Mouse (Mus musculus) stomach, embryonic 15.5 days (tissue): ENCODE results near the gene Polg. TPM values are rescaled to one million over a fixed set of nuclear protein-coding genes. Genes with fewer than 3 reads are reported as not detected.

Experiments used
- ATAC-seq: fragments of 200-750 bp; cut with Nextera tagmentation; 2 replicates; pipeline ENCODE4 v1.8.0; 2017; ENCODE audit warnings: low read depth, moderate number of reproducible peaks, moderate TSS enrichment; ENCODE audit not compliant: insufficient read depth, low FRiP score
- H3K27ac ChIP-seq: fragments of 300-500 bp; sonication (generic); 2 replicates; pipeline ENCODE4 v1.5.1; 2015; ENCODE audit warnings: mild to moderate bottlenecking, inconsistent platforms
- H3K27me3 ChIP-seq: fragments of 300-500 bp; sonication (generic); replicated peaks from 2 replicates; pipeline ENCODE4 v1.6.1; 2015; ENCODE audit warnings: inconsistent platforms
- H3K36me3 ChIP-seq: fragments of 300-500 bp; sonication (generic); 2 replicates; pipeline ENCODE4 v1.6.1; 2015; ENCODE audit warnings: inconsistent platforms
- H3K4me1 ChIP-seq: fragments of 300-500 bp; sonication (generic); 2 replicates; pipeline ENCODE4 v1.6.1; 2015; ENCODE audit warnings: inconsistent platforms
- H3K4me2 ChIP-seq: fragments of 300-500 bp; sonication (generic); 2 replicates; pipeline ENCODE4 v1.6.1; 2015; ENCODE audit warnings: mild to moderate bottlenecking, inconsistent platforms
- H3K4me3 ChIP-seq: fragments of 300-500 bp; sonication (generic); replicated peaks from 2 replicates; pipeline ENCODE4 v1.5.1; 2015; ENCODE audit warnings: inconsistent platforms
- H3K9ac ChIP-seq: fragments of 300-500 bp; sonication (generic); 2 replicates; pipeline ENCODE4 v1.6.1; 2015; ENCODE audit warnings: inconsistent platforms
- H3K9me3 ChIP-seq: fragments of 300-500 bp; sonication (generic); 2 replicates; pipeline ENCODE4 v1.6.1; 2016; ENCODE audit warnings: inconsistent platforms
- WGBS: fragments of 180-500 bp; shearing (Covaris S2); methylation state at CpG from one replicate; pipeline ENCODE4 v1.1.7; 2015; 5-methylcytosine and 5-hydroxymethylcytosine counted together
- polyA plus RNA-seq: library from polyadenylated mRNA; unstranded; fragments of >200 nt; fragmentation: Nextera tagmentation; extraction: Ambion mirVana; gene quantifications from 2 replicates; pipeline ENCODE4 v1.2.1, GENCODE M21; 2015

Polg gene
- 32.9 and 36.4 TPM in 2 replicates for polyA plus RNA-seq

GRCm38 (mm10) chr7:79466053-79466901 lies at the start of gene Polg:
Gene Polg (minus strand): TSS chr7:79466362.
- peak; percentile 96 for ATAC-seq
- Histone ChIP-seq H3K9me3 (no peaks in the 10 kb centered on the region), H3K9ac (peak within 1 kb of the TSS; percentile 54), H3K4me1 (peaks cover 23% of the 10 kb centered on the region), H3K27ac (peak within 1 kb of the TSS; percentile 86), H3K36me3 (peaks cover 11% of the 10 kb centered on the region), H3K27me3 (no peaks in the 10 kb centered on the region), H3K4me3 (peak within 1 kb of the TSS; percentile 62), H3K4me2 (peak within 1 kb of the TSS; percentile 95)
- under 1% methylated on average over 71 of the region's 76 CpGs for WGBS

GRCm38 (mm10) chr7:79515861-79516260 lies 49.7 kb upstream of the Polg start:
- no peak overlapping the region for H3K27ac ChIP-seq
- ATAC-seq: no peak
- no peak overlapping the region for H3K9ac ChIP-seq
- peak overlapping the region; percentile 75 for H3K4me2 ChIP-seq
- WGBS: 45% methylated on average over 9 of the region's 9 CpGs
- no peaks in the 10 kb centered on the region for H3K9me3 ChIP-seq
- H3K4me3 ChIP-seq: peak overlapping the region; percentile 40
- H3K27me3 ChIP-seq: peaks cover 82% of the 10 kb centered on the region
- H3K4me1 ChIP-seq: peaks cover 13% of the 10 kb centered on the region
- H3K36me3 ChIP-seq: no peaks in the 10 kb centered on the region

GRCm38 (mm10) chr7:79515221-79515743 lies 49.1 kb upstream of the Polg start:
- no peak; the same call in 1 of the 2 replicates for ATAC-seq
- no peak overlapping the region for H3K9ac ChIP-seq
- no peak overlapping the region for H3K27ac ChIP-seq
- H3K4me1 ChIP-seq: peaks cover 12% of the 10 kb centered on the region
- H3K27me3 ChIP-seq: peaks cover 86% of the 10 kb centered on the region
- H3K4me3 ChIP-seq: peak overlapping the region; percentile 40
- no peaks in the 10 kb centered on the region for H3K9me3 ChIP-seq
- H3K4me2 ChIP-seq: peak overlapping the region; percentile 75
- H3K36me3 ChIP-seq: no peaks in the 10 kb centered on the region
- WGBS: 2% methylated on average over 57 of the region's 57 CpGs

GRCm38 (mm10) chr7:79514361-79514881 lies 48.3 kb upstream of the Polg start:
- 3% methylated on average over 20 of the region's 20 CpGs for WGBS
- no peak for ATAC-seq
- no peaks in the 10 kb centered on the region for H3K9me3 ChIP-seq
- no peaks in the 10 kb centered on the region for H3K36me3 ChIP-seq
- H3K4me2 ChIP-seq: no peak overlapping the region
- peaks cover 92% of the 10 kb centered on the region for H3K27me3 ChIP-seq
- no peak overlapping the region for H3K27ac ChIP-seq
- no peak overlapping the region for H3K4me3 ChIP-seq
- H3K4me1 ChIP-seq: peaks cover 7% of the 10 kb centered on the region
- no peak overlapping the region for H3K9ac ChIP-seq

GRCm38 (mm10) chr7:79513466-79513865 lies 47.3 kb upstream of the Polg start:
- H3K9me3 ChIP-seq: no peaks in the 10 kb centered on the region
- no peak overlapping the region for H3K4me3 ChIP-seq
- peaks cover 12% of the 10 kb centered on the region for H3K4me1 ChIP-seq
- H3K9ac ChIP-seq: no peak overlapping the region
- ATAC-seq: no peak
- no peak overlapping the region for H3K4me2 ChIP-seq
- no peak overlapping the region for H3K27ac ChIP-seq
- WGBS: 10% methylated on average over 2 of the region's 2 CpGs
- H3K27me3 ChIP-seq: peaks cover 96% of the 10 kb centered on the region
- H3K36me3 ChIP-seq: no peaks in the 10 kb centered on the region

GRCm38 (mm10) chr7:79512496-79512895 lies 46.3 kb upstream of the Polg start:
- 5% methylated on average over 4 of the region's 4 CpGs for WGBS
- no peak for ATAC-seq
- no peaks in the 10 kb centered on the region for H3K9me3 ChIP-seq
- no peak overlapping the region for H3K4me2 ChIP-seq
- peaks cover 14% of the 10 kb centered on the region for H3K4me1 ChIP-seq
- peaks cover 97% of the 10 kb centered on the region for H3K27me3 ChIP-seq
- no peak overlapping the region for H3K9ac ChIP-seq
- H3K4me3 ChIP-seq: no peak overlapping the region
- H3K27ac ChIP-seq: no peak overlapping the region
- H3K36me3 ChIP-seq: no peaks in the 10 kb centered on the region

GRCm38 (mm10) chr7:79511656-79512055 lies 45.5 kb upstream of the Polg start:
- WGBS: 10% methylated on average over 5 of the region's 5 CpGs
- Histone ChIP-seq H3K27me3 (peaks cover 98% of the 10 kb centered on the region), H3K4me2 (no peak overlapping the region), H3K4me1 (peaks cover 14% of the 10 kb centered on the region), H3K27ac (no peak overlapping the region), H3K9ac (no peak overlapping the region), H3K36me3 (no peaks in the 10 kb centered on the region), H3K9me3 (no peaks in the 10 kb centered on the region), H3K4me3 (no peak overlapping the region)
- no peak for ATAC-seq

- no peak overlapping the region for H3K4me2 ChIP-seq
- ATAC-seq: no peak
- H3K9ac ChIP-seq: no peak overlapping the region
- no peaks in the 10 kb centered on the region for H3K36me3 ChIP-seq
- H3K27me3 ChIP-seq: peaks cover 98% of the 10 kb centered on the region
- WGBS: 21% methylated on average over 7 of the region's 7 CpGs
- H3K27ac ChIP-seq: no peak overlapping the region
- H3K4me3 ChIP-seq: no peak overlapping the region
- no peaks in the 10 kb centered on the region for H3K9me3 ChIP-seq
- H3K4me1 ChIP-seq: peaks cover 15% of the 10 kb centered on the region
Measured at GRCm38 (mm10) chr7:79511181-79511580, 45.0 kb upstream of the Polg start.

GRCm38 (mm10) chr7:79510686-79511085 lies 44.5 kb upstream of the Polg start:
- 19% methylated on average over 3 of the region's 3 CpGs for WGBS
- Histone ChIP-seq H3K4me1 (peaks cover 18% of the 10 kb centered on the region), H3K36me3 (no peaks in the 10 kb centered on the region), H3K4me3 (no peak overlapping the region), H3K27ac (no peak overlapping the region), H3K27me3 (peaks cover 98% of the 10 kb centered on the region), H3K9ac (no peak overlapping the region), H3K4me2 (no peak overlapping the region), H3K9me3 (no peaks in the 10 kb centered on the region)
- ATAC-seq: no peak

- H3K36me3 ChIP-seq: no peaks in the 10 kb centered on the region
- H3K27me3 ChIP-seq: peaks cover 97% of the 10 kb centered on the region
- no peak overlapping the region for H3K9ac ChIP-seq
- ATAC-seq: no peak
- no peak overlapping the region for H3K4me3 ChIP-seq
- no peaks in the 10 kb centered on the region for H3K9me3 ChIP-seq
- H3K27ac ChIP-seq: no peak overlapping the region
- WGBS: 3% methylated on average over 12 of the region's 12 CpGs
- H3K4me1 ChIP-seq: peaks cover 15% of the 10 kb centered on the region
- no peak overlapping the region for H3K4me2 ChIP-seq
Measured at GRCm38 (mm10) chr7:79509710-79510109, 43.5 kb upstream of the Polg start.

GRCm38 (mm10) chr7:79509235-79509607 lies 43.1 kb upstream of the Polg start:
- H3K9me3 ChIP-seq: no peaks in the 10 kb centered on the region
- no peak for ATAC-seq
- no peak overlapping the region for H3K4me2 ChIP-seq
- no peaks in the 10 kb centered on the region for H3K36me3 ChIP-seq
- H3K27ac ChIP-seq: no peak overlapping the region
- peaks cover 18% of the 10 kb centered on the region for H3K4me1 ChIP-seq
- peaks cover 97% of the 10 kb centered on the region for H3K27me3 ChIP-seq
- no peak overlapping the region for H3K9ac ChIP-seq
- WGBS: 6% methylated on average over 6 of the region's 6 CpGs
- no peak overlapping the region; the same call in 1 of the 2 replicates for H3K4me3 ChIP-seq
